Comparison of ENCODE assay signal across 8 mouse cellular contexts in genomic region chr5:149007295-149007646, GRCm38 (mm10). TPM values are rescaled to one million over a fixed set of nuclear protein-coding genes. Genes with fewer than 3 reads are reported as not detected.
A peak's percentile ranks its signal among the peaks of the same experiment; 100 is the strongest.
DNase-seq lines count a peak whose midpoint lies in the region; ATAC-seq and TF ChIP-seq lines count a peak whose summit lies in the region.

No protein-coding gene starts in this region.

- H3K27ac ChIP-seq in kidney, embryonic 14.5 days (ENCODE audit: low read depth, low read length), result peak overlapping the region; percentile 73; the same call in 1 of the 2 replicates
- peak overlapping the region; percentile 27 for H3K27ac ChIP-seq in embryonic fibroblast, embryonic 13.5 days (ENCODE audit: insufficient read depth, low read length)
- no peak overlapping the region for H3K27ac ChIP-seq in hindbrain, embryonic 16.5 days (ENCODE audit: low read depth, low read length)
- no peak overlapping the region for H3K27ac ChIP-seq in midbrain, embryonic 15.5 days

- peak overlapping the region; percentile 21; the same call in 1 of the 2 replicates for H3K4me3 ChIP-seq in kidney, embryonic 14.5 days (ENCODE audit: low read length)
- no peak overlapping the region for H3K4me3 ChIP-seq in embryonic fibroblast, embryonic 13.5 days (ENCODE audit: insufficient read depth, low read length)
- H3K4me3 ChIP-seq in hindbrain, embryonic 16.5 days (ENCODE audit: low read length), result no peak overlapping the region
- no peak overlapping the region for H3K4me3 ChIP-seq in midbrain, embryonic 15.5 days

- H3K36me3 ChIP-seq in kidney, embryonic 14.5 days (ENCODE audit: control insufficient read depth, insufficient read depth, low read length), result no peaks in the 10 kb centered on the region
- H3K36me3 ChIP-seq in hindbrain, embryonic 16.5 days (ENCODE audit: control insufficient read depth, insufficient read depth, low read length), result no peaks in the 10 kb centered on the region
- H3K36me3 ChIP-seq in midbrain, embryonic 15.5 days (replicated peaks), result no peaks in the 10 kb centered on the region

- H3K4me1 ChIP-seq in kidney, embryonic 14.5 days (ENCODE audit: control insufficient read depth, insufficient read depth, low read length), result peaks cover 28% of the 10 kb centered on the region
- H3K4me1 ChIP-seq in embryonic fibroblast, embryonic 13.5 days (ENCODE audit: control insufficient read depth, insufficient read depth, low read length), result peaks cover 6% of the 10 kb centered on the region
- peaks cover 6% of the 10 kb centered on the region for H3K4me1 ChIP-seq in hindbrain, embryonic 16.5 days (ENCODE audit: control insufficient read depth, insufficient read depth, low read depth, low read length)
- peaks cover 7% of the 10 kb centered on the region; the same call in 1 of the 2 replicates for H3K4me1 ChIP-seq in midbrain, embryonic 15.5 days

- peak overlapping the region; percentile 55; the same call in 1 of the 2 replicates for H3K9ac ChIP-seq in kidney, embryonic 14.5 days (ENCODE audit: low read depth, low read length)
- no peak overlapping the region for H3K9ac ChIP-seq in hindbrain, embryonic 16.5 days (ENCODE audit: low read depth, low read length)
- H3K9ac ChIP-seq in midbrain, embryonic 15.5 days, result no peak overlapping the region

- DNase-seq in kidney, postnatal 4 days, result no peak
- DNase-seq in ovary, postnatal 14 days (ENCODE audit: low spot score), result no peak
- no peak for DNase-seq in layer of hippocampus, postnatal 25 days (ENCODE audit: extremely low spot score in 1 of 2, low spot score in 1 of 2)
- no peak for DNase-seq in ovary, postnatal 36 days (ENCODE audit: low spot score)

- no peak for ATAC-seq in kidney, embryonic 14.5 days (ENCODE audit: low FRiP score, low TSS enrichment)
- ATAC-seq in hindbrain, embryonic 16.5 days, result no peak
- ATAC-seq in midbrain, embryonic 15.5 days (replicated peaks), result no peak

- TF ChIP-seq CTCF in embryonic fibroblast, embryonic 13.5 days (IDR thresholded peaks at IDR 0.05; ENCODE audit: borderline replicate concordance, insufficient read depth, low read length), result no peak

- peak overlapping the region; percentile 54 for H3K4me2 ChIP-seq in kidney, embryonic 14.5 days (replicated peaks; ENCODE audit: low read depth, low read length)
- H3K4me2 ChIP-seq in hindbrain, embryonic 16.5 days (ENCODE audit: low read length), result peak overlapping the region; percentile 53; the same call in 1 of the 2 replicates
- H3K4me2 ChIP-seq in midbrain, embryonic 15.5 days, result peak overlapping the region; percentile 42; the same call in 1 of the 2 replicates

- no peaks in the 10 kb centered on the region for H3K27me3 ChIP-seq in kidney, embryonic 14.5 days (ENCODE audit: control insufficient read depth, insufficient read depth, low read length)
- H3K27me3 ChIP-seq in hindbrain, embryonic 16.5 days (replicated peaks; ENCODE audit: control insufficient read depth, insufficient read depth, low read length), result no peaks in the 10 kb centered on the region
- no peaks in the 10 kb centered on the region for H3K27me3 ChIP-seq in midbrain, embryonic 15.5 days (replicated peaks)

- 58% methylated on average over 5 of the region's 5 CpGs for WGBS in kidney, embryonic 14.5 days
- 66% methylated on average over 5 of the region's 5 CpGs for WGBS in hindbrain, embryonic 16.5 days
- 63% methylated on average over 5 of the region's 5 CpGs for WGBS in midbrain, embryonic 15.5 days

- H3K9me3 ChIP-seq in kidney, embryonic 14.5 days (ENCODE audit: control insufficient read depth, low read length), result no peaks in the 10 kb centered on the region
- no peaks in the 10 kb centered on the region for H3K9me3 ChIP-seq in hindbrain, embryonic 16.5 days (ENCODE audit: control insufficient read depth, low read length)
- H3K9me3 ChIP-seq in midbrain, embryonic 15.5 days, result no peaks in the 10 kb centered on the region

- TF ChIP-seq POLR2A in embryonic fibroblast, embryonic 13.5 days (IDR thresholded peaks at IDR 0.05; ENCODE audit: low read depth, low read length), result no peak

RNA-seq across cellular contexts. Expression of gene Gm42791, which starts 12.3 kb away (rescaled TPM):
- polyA plus RNA-seq in kidney, embryonic 14.5 days (2014; fragmentation: Nextera tagmentation; extraction: Ambion mirVana), result 0.47 TPM in 1 of 2 replicates, not detected in the other
- 7.0 and 7.1 TPM in 2 replicates for polyA plus RNA-seq in embryonic fibroblast, embryonic 13.5 days (2011; ENCODE audit: insufficient read length, low read depth, missing spikeins)
- 3.9 and 5.3 TPM in 2 replicates for polyA plus RNA-seq in hindbrain, embryonic 16.5 days (2015; fragmentation: Nextera tagmentation; extraction: Ambion mirVana)
- 6.5 and 8.6 TPM in 2 replicates for polyA plus RNA-seq in midbrain, embryonic 15.5 days (2015; fragmentation: Nextera tagmentation; extraction: Ambion mirVana)
- 10 to 100 TPM; 18.9 to 21.1 TPM for total RNA-seq in layer of hippocampus, postnatal 25 days (2021)

Comparison
In these comparisons a context has a peak if more than half of its experiments do, and no peak if none do; other contexts are left out.
1. H3K27ac ChIP-seq: peak in kidney, embryonic 14.5 days (single experiment) and embryonic fibroblast, embryonic 13.5 days (single experiment); none in hindbrain, embryonic 16.5 days (single experiment) and midbrain, embryonic 15.5 days (single experiment).
2. Peak in every context shown above with its lines, with median percentiles within 50 percentile points of each other: H3K4me2 ChIP-seq.